Mouse (Mus musculus): ENCODE data around the gene Atp8b5. TPM values are rescaled to one million over a fixed set of nuclear protein-coding genes. Genes with fewer than 3 reads are reported as not detected.

Atp8b5 gene
- polyA plus RNA-seq, 1 experiment, result 0.25 TPM

GRCm38 (mm10) chr4:43294001-43294400 lies 27.0 kb downstream of the Atp8b5 start:
- WGBS, result 35% methylated on average over 6 of the region's 6 CpGs

GRCm38 (mm10) chr4:43309696-43310338 lies 42.9 kb downstream of the Atp8b5 start:
- no peak overlapping the region for H3K4me3 ChIP-seq (replicated peaks; ENCODE audit: extremely low read depth, low read depth, low read length)
- H3K4me1 ChIP-seq (ENCODE audit: control insufficient read depth, insufficient read depth, low read length), result no peaks in the 10 kb centered on the region
- 62% methylated on average over 11 of the region's 11 CpGs for WGBS
- TF ChIP-seq CTCF (IDR thresholded peaks at IDR 0.05; ENCODE audit: insufficient read depth, low read length) (no peak), POLR2A (IDR thresholded peaks at IDR 0.05; ENCODE audit: borderline replicate concordance, extremely low read depth, low read depth, low read length) (no peak)
- no peak for DNase-seq

More at GRCm38 (mm10) chr4:43294001-43294400, 27.0 kb downstream of the Atp8b5 start:
- DNase-seq, result no peak
- TF ChIP-seq CTCF (IDR thresholded peaks at IDR 0.05; ENCODE audit: insufficient read depth, low read length), result peak; percentile 44; the same call in 1 of the 2 replicates
- TF ChIP-seq POLR2A (IDR thresholded peaks at IDR 0.05; ENCODE audit: borderline replicate concordance, extremely low read depth, low read depth, low read length), result no peak
- Histone ChIP-seq H3K4me1 (ENCODE audit: control insufficient read depth, insufficient read depth, low read length) (no peaks in the 10 kb centered on the region), H3K4me3 (replicated peaks; ENCODE audit: extremely low read depth, low read depth, low read length) (no peak overlapping the region)

- Histone ChIP-seq H3K4me3 (replicated peaks; ENCODE audit: extremely low read depth, low read depth, low read length) (no peak overlapping the region), H3K4me1 (ENCODE audit: control insufficient read depth, insufficient read depth, low read length) (no peaks in the 10 kb centered on the region)
- no peak for DNase-seq
- WGBS, result 74% methylated on average over 4 of the region's 4 CpGs
- TF ChIP-seq POLR2A (IDR thresholded peaks at IDR 0.05; ENCODE audit: borderline replicate concordance, extremely low read depth, low read depth, low read length) (no peak), CTCF (IDR thresholded peaks at IDR 0.05; ENCODE audit: insufficient read depth, low read length) (no peak)
Measured at GRCm38 (mm10) chr4:43321536-43321935, 54.6 kb downstream of the Atp8b5 start.

- no peak for TF ChIP-seq POLR2A (IDR thresholded peaks at IDR 0.05; ENCODE audit: borderline replicate concordance, extremely low read depth, low read depth, low read length)
- TF ChIP-seq CTCF (IDR thresholded peaks at IDR 0.05; ENCODE audit: insufficient read depth, low read length), result no peak
- DNase-seq, result no peak
- WGBS, result 76% methylated on average over 14 of the region's 14 CpGs
- Histone ChIP-seq H3K4me3 (replicated peaks; ENCODE audit: extremely low read depth, low read depth, low read length) (no peak overlapping the region), H3K4me1 (ENCODE audit: control insufficient read depth, insufficient read depth, low read length) (no peaks in the 10 kb centered on the region)
Measured at GRCm38 (mm10) chr4:43322336-43322735, 55.4 kb downstream of the Atp8b5 start.

- TF ChIP-seq CTCF (IDR thresholded peaks at IDR 0.05; ENCODE audit: insufficient read depth, low read length) (no peak), POLR2A (IDR thresholded peaks at IDR 0.05; ENCODE audit: borderline replicate concordance, extremely low read depth, low read depth, low read length) (no peak)
- Histone ChIP-seq H3K4me3 (replicated peaks; ENCODE audit: extremely low read depth, low read depth, low read length) (no peak overlapping the region), H3K4me1 (ENCODE audit: control insufficient read depth, insufficient read depth, low read length) (no peaks in the 10 kb centered on the region)
- 95% methylated on average over 2 of the region's 2 CpGs for WGBS
- no peak for DNase-seq
Measured at GRCm38 (mm10) chr4:43327118-43327517, 60.2 kb downstream of the Atp8b5 start.

- 47% methylated on average over 2 of the region's 2 CpGs for whole genome bisulfite sequencing
- no peak for DNase-seq
- TF ChIP-seq CTCF (IDR thresholded peaks at IDR 0.05; ENCODE audit: insufficient read depth, low read length), result no peak
- no peak for TF ChIP-seq POLR2A (IDR thresholded peaks at IDR 0.05; ENCODE audit: borderline replicate concordance, extremely low read depth, low read depth, low read length)
- H3K4me3 ChIP-seq (replicated peaks; ENCODE audit: extremely low read depth, low read depth, low read length), result no peak overlapping the region
- no peaks in the 10 kb centered on the region for H3K4me1 ChIP-seq (ENCODE audit: control insufficient read depth, insufficient read depth, low read length)
Measured at GRCm38 (mm10) chr4:43334771-43335170, 67.8 kb downstream of the Atp8b5 start.

- no peak for DNase-seq
- no peaks in the 10 kb centered on the region for H3K4me1 ChIP-seq (ENCODE audit: control insufficient read depth, insufficient read depth, low read length)
- no peak for TF ChIP-seq POLR2A (IDR thresholded peaks at IDR 0.05; ENCODE audit: borderline replicate concordance, extremely low read depth, low read depth, low read length)
- TF ChIP-seq CTCF (IDR thresholded peaks at IDR 0.05; ENCODE audit: insufficient read depth, low read length), result no peak
- no peak overlapping the region for H3K4me3 ChIP-seq (replicated peaks; ENCODE audit: extremely low read depth, low read depth, low read length)
Measured at GRCm38 (mm10) chr4:43336176-43336575, 69.2 kb downstream of the Atp8b5 start.

GRCm38 (mm10) chr4:43340096-43340804 lies 73.3 kb downstream of the Atp8b5 start:
- WGBS, result 47% methylated on average over 4 of the region's 4 CpGs
- TF ChIP-seq POLR2A (IDR thresholded peaks at IDR 0.05; ENCODE audit: borderline replicate concordance, extremely low read depth, low read depth, low read length), result no peak
- TF ChIP-seq CTCF (IDR thresholded peaks at IDR 0.05; ENCODE audit: insufficient read depth, low read length), result no peak
- DNase-seq, result no peak
- no peak overlapping the region for H3K4me3 ChIP-seq (replicated peaks; ENCODE audit: extremely low read depth, low read depth, low read length)
- no peaks in the 10 kb centered on the region for H3K4me1 ChIP-seq (ENCODE audit: control insufficient read depth, insufficient read depth, low read length)

GRCm38 (mm10) chr4:43341276-43341891 lies 74.4 kb downstream of the Atp8b5 start:
- Histone ChIP-seq H3K4me3 (replicated peaks; ENCODE audit: extremely low read depth, low read depth, low read length) (no peak overlapping the region), H3K4me1 (ENCODE audit: control insufficient read depth, insufficient read depth, low read length) (no peaks in the 10 kb centered on the region)
- no peak for DNase-seq
- TF ChIP-seq CTCF (IDR thresholded peaks at IDR 0.05; ENCODE audit: insufficient read depth, low read length) (no peak), POLR2A (IDR thresholded peaks at IDR 0.05; ENCODE audit: borderline replicate concordance, extremely low read depth, low read depth, low read length) (no peak)
- WGBS, result 85% methylated on average over 7 of the region's 7 CpGs

All from lung, adult 2 months (tissue).